Mouse (Mus musculus): ENCODE measurements around the gene Ckap4. TPM values are rescaled to one million over a fixed set of nuclear protein-coding genes. Genes with fewer than 3 reads are reported as not detected.

Ckap4 gene
- total RNA-seq, 1 experiment, result 86.8 TPM

DNA sequence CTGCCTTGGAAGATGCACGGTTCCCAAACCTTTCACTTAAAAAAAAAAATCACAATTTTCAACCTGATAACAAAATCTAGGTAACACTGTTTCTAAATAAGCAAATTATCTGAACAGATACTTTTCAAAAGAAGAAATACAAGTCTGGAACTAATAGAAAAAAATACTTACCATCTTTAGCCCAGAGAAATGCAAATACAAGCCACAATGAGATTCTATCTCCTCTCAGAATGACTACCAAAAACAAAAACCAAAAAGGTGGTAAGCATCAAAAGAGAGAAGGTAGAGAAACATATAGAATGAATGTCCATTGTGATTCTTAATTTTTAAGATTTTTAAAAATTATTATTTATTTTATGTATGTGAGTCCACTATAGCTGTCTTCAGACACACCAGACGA lies 18.6 kb upstream of the Ckap4 start:
- Histone ChIP-seq H3K9ac (ENCODE audit: insufficient read depth, low read depth, low read length, poor library complexity, severe bottlenecking) (no peak overlapping the region), H3K4me3 (ENCODE audit: insufficient read depth in 1 of 2, low read depth in 1 of 2, low read length in 2 of 2, poor library complexity in 1 of 2, severe bottlenecking in 1 of 2) (0 out of 4 replicates have a peak overlapping the region, but pooled peaks of 1 of the 2 experiments have one; percentile 10), H3K27ac (ENCODE audit: insufficient read depth, low read depth, low read length, poor library complexity, severe bottlenecking) (peak overlapping the region; percentile 48; the same call in 1 of the 2 replicates), H3K4me1 (ENCODE audit: control insufficient read depth in 2 of 2, insufficient read depth in 2 of 2, low read length in 2 of 2, poor library complexity in 1 of 2) (peaks cover 4 to 15% of the 10 kb centered on the region in 2 experiments; a peak in 2 of 4 replicates), H3K9me3 (ENCODE audit: control insufficient read depth, insufficient read depth, low read depth, low read length) (no peaks in the 10 kb centered on the region), H3K36me3 (ENCODE audit: control insufficient read depth, insufficient read depth, low read length, poor library complexity, severe bottlenecking) (peaks cover 10% of the 10 kb centered on the region)
- in situ Hi-C loops (cut with MboI; ENCODE audit: low sequenced_read_pairs in 2 of 2, unreplicated experiment in 2 of 2), result no loop called here
- no peak for TF ChIP-seq CHD2 (IDR thresholded peaks at IDR 0.05; ENCODE audit: low read depth, low read length)
- DNase-seq (ENCODE audit: low read depth, low spot score), result no peak

- in situ Hi-C loops (cut with MboI; ENCODE audit: low sequenced_read_pairs in 2 of 2, unreplicated experiment in 2 of 2), result no loop called here
- peak overlapping the region in 1 of 2 experiments; percentile 21; a peak in 2 of 4 replicates for H3K4me3 ChIP-seq (ENCODE audit: insufficient read depth in 1 of 2, low read depth in 1 of 2, low read length in 2 of 2, poor library complexity in 1 of 2, severe bottlenecking in 1 of 2)
- peaks cover 4 to 15% of the 10 kb centered on the region in 2 experiments; a peak in 1 of 4 replicates for H3K4me1 ChIP-seq (ENCODE audit: control insufficient read depth in 2 of 2, insufficient read depth in 2 of 2, low read length in 2 of 2, poor library complexity in 1 of 2)
- DNase-seq (ENCODE audit: low read depth, low spot score), result no peak
- no peak overlapping the region; the same call in 1 of the 2 replicates for H3K9ac ChIP-seq (ENCODE audit: insufficient read depth, low read depth, low read length, poor library complexity, severe bottlenecking)
- no peaks in the 10 kb centered on the region for H3K9me3 ChIP-seq (ENCODE audit: control insufficient read depth, insufficient read depth, low read depth, low read length)
- peak overlapping the region; percentile 48; the same call in 1 of the 2 replicates for H3K27ac ChIP-seq (ENCODE audit: insufficient read depth, low read depth, low read length, poor library complexity, severe bottlenecking)
- TF ChIP-seq MAFK (IDR thresholded peaks at IDR 0.05; ENCODE audit: insufficient read depth, low read depth, low read length) (no peak), CHD2 (IDR thresholded peaks at IDR 0.05; ENCODE audit: low read depth, low read length) (no peak), ZNF384 (IDR thresholded peaks at IDR 0.05; ENCODE audit: low read depth, low read length) (no peak), ZC3H11A (IDR thresholded peaks at IDR 0.05; ENCODE audit: borderline replicate concordance, low read depth, low read length) (no peak), HCFC1 (IDR thresholded peaks at IDR 0.05; ENCODE audit: borderline replicate concordance, insufficient read depth, low read length) (no peak)
- peaks cover 10% of the 10 kb centered on the region for H3K36me3 ChIP-seq (ENCODE audit: control insufficient read depth, insufficient read depth, low read length, poor library complexity, severe bottlenecking)
These were observed 18.0 kb upstream of the Ckap4 start for GRCm38 (mm10) chr10:84551846-84552245.

GRCm38 (mm10) chr10:84549920-84550293 lies 16.0 kb upstream of the Ckap4 start:
- H3K36me3 ChIP-seq (ENCODE audit: control insufficient read depth, insufficient read depth, low read length, poor library complexity, severe bottlenecking), result peaks cover 10% of the 10 kb centered on the region

DNA sequence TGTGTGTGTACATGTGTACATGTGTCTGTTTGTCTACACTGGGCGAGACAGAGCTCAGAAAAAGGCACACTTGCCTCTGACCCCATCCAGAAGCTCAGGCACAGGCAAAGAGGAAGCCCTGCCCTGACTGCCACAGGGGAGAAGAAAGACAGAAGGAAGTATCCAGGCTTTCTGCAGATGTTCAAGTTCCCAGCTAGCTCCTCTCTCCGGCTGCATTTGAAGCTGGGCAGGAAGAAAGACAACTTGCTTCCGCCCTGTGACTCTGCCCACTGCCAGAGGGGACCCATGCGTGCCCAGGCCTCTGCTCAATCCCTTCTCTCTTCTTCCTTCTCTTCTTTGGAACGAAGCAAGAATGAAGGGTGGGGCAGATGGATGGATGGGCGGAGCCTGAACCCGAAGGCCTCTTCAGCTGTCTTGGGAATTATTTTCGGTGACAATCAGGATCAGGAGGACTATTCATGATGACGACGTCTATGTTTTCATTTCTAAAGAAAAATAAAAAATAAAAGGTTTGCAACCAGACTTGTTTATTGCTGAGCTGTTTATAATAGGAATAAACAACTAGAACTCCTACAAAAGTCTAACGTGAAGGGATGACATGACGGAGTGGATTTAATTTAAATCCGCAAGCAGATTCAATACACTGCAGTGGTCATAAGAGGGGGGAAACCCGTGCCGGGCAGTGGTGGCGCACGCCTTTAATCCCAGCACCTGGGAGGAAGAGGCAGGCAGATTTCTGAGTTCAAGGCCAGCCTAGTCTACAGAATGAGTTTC lies 15.5 kb upstream of the Ckap4 start:
- H3K9ac ChIP-seq (ENCODE audit: insufficient read depth, low read depth, low read length, poor library complexity, severe bottlenecking), result peak overlapping the region; percentile 22; the same call in 1 of the 2 replicates

More at GRCm38 (mm10) chr10:84549920-84550293, 16.0 kb upstream of the Ckap4 start:
- TF ChIP-seq MAFK (IDR thresholded peaks at IDR 0.05; ENCODE audit: insufficient read depth, low read depth, low read length) (no peak), HCFC1 (IDR thresholded peaks at IDR 0.05; ENCODE audit: borderline replicate concordance, insufficient read depth, low read length) (no peak), ZC3H11A (IDR thresholded peaks at IDR 0.05; ENCODE audit: borderline replicate concordance, low read depth, low read length) (no peak), CHD2 (IDR thresholded peaks at IDR 0.05; ENCODE audit: low read depth, low read length) (no peak), ZNF384 (IDR thresholded peaks at IDR 0.05; ENCODE audit: low read depth, low read length) (peak; percentile 51; the same call in 1 of the 2 replicates)
- H3K4me1 ChIP-seq (ENCODE audit: control insufficient read depth in 2 of 2, insufficient read depth in 2 of 2, low read length in 2 of 2, poor library complexity in 1 of 2), result peaks cover 4 to 10% of the 10 kb centered on the region in 2 experiments; a peak in 2 of 4 replicates
- no peak for DNase-seq (ENCODE audit: low read depth, low spot score)
- H3K9me3 ChIP-seq (ENCODE audit: control insufficient read depth, insufficient read depth, low read depth, low read length), result no peaks in the 10 kb centered on the region
- in situ Hi-C loops (cut with MboI; ENCODE audit: low sequenced_read_pairs in 2 of 2, unreplicated experiment in 2 of 2), result no loop called here
- H3K27ac ChIP-seq (ENCODE audit: insufficient read depth, low read depth, low read length, poor library complexity, severe bottlenecking), result no peak overlapping the region
- no peak overlapping the region for H3K9ac ChIP-seq (ENCODE audit: insufficient read depth, low read depth, low read length, poor library complexity, severe bottlenecking)
- H3K4me3 ChIP-seq (ENCODE audit: insufficient read depth in 1 of 2, low read depth in 1 of 2, low read length in 2 of 2, poor library complexity in 1 of 2, severe bottlenecking in 1 of 2), result no peak overlapping the region

More for the DNA sequence above, 15.5 kb upstream of the Ckap4 start:
- Histone ChIP-seq H3K36me3 (ENCODE audit: control insufficient read depth, insufficient read depth, low read length, poor library complexity, severe bottlenecking) (peaks cover 10% of the 10 kb centered on the region), H3K27ac (ENCODE audit: insufficient read depth, low read depth, low read length, poor library complexity, severe bottlenecking) (no peak overlapping the region), H3K4me1 (ENCODE audit: control insufficient read depth in 2 of 2, insufficient read depth in 2 of 2, low read length in 2 of 2, poor library complexity in 1 of 2) (peaks cover 4 to 10% of the 10 kb centered on the region in 2 experiments; a peak in 2 of 4 replicates), H3K9me3 (ENCODE audit: control insufficient read depth, insufficient read depth, low read depth, low read length) (no peaks in the 10 kb centered on the region), H3K4me3 (ENCODE audit: insufficient read depth in 1 of 2, low read depth in 1 of 2, low read length in 2 of 2, poor library complexity in 1 of 2, severe bottlenecking in 1 of 2) (no peak overlapping the region)
- TF ChIP-seq MAFK (IDR thresholded peaks at IDR 0.05; ENCODE audit: insufficient read depth, low read depth, low read length), result no peak
- TF ChIP-seq ZC3H11A (IDR thresholded peaks at IDR 0.05; ENCODE audit: borderline replicate concordance, low read depth, low read length), result no peak
- no peak for TF ChIP-seq CHD2 (IDR thresholded peaks at IDR 0.05; ENCODE audit: low read depth, low read length)
- no peak for TF ChIP-seq HCFC1 (IDR thresholded peaks at IDR 0.05; ENCODE audit: borderline replicate concordance, insufficient read depth, low read length)
- TF ChIP-seq ZNF384 (IDR thresholded peaks at IDR 0.05; ENCODE audit: low read depth, low read length), result no peak
- DNase-seq (ENCODE audit: low read depth, low spot score), result no peak
- in situ Hi-C loops (cut with MboI; ENCODE audit: low sequenced_read_pairs in 2 of 2, unreplicated experiment in 2 of 2), result no loop called here

All from ES-E14 (cell line).